Mouse (Mus musculus): ENCODE data around the gene Steap3. TPM values are rescaled to one million over a fixed set of nuclear protein-coding genes. Genes with fewer than 3 reads are reported as not detected.
A peak's percentile ranks its signal among the peaks of the same experiment; 100 is the strongest.

Steap3 gene
- total and polyA plus RNA-seq, 2 experiments from 2014 or later = 19.6 to 38.7 TPM

DNA sequence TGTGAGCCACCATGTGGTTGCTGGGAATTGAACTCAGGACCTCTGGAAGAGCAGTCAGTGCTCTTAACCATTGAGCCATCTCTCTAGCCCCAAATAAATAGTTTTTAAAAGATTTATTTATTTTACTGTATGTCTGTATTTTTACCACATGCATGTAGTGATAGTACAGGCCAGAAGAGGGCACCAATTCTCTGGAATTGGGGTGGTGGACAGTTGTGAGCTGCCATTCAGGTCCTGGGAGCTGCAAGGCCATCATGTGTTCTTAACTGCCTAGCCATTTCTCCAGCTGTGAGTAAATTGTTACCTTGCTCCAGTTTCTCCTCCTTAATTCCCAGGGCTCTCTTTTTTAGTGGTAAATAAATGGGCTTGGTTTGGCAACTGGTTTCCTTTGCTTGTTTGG is 118.3 kb downstream of the Steap3 start:
- peak; percentile 58 for TF ChIP-seq CTCF (IDR thresholded peaks at IDR 0.05; ENCODE audit: low read depth)
- no peak for TF ChIP-seq EP300 (IDR thresholded peaks at IDR 0.05; ENCODE audit: low read depth)
- Histone ChIP-seq H3K9ac (replicated peaks; ENCODE audit: low read depth, low read length) (no peak overlapping the region), H3K4me3 (ENCODE audit: low read depth, low read length) (no peak overlapping the region), H3K9me3 (replicated peaks; ENCODE audit: control insufficient read depth, low read length) (no peaks in the 10 kb centered on the region), H3K27me3 (ENCODE audit: control insufficient read depth, insufficient read depth, low read length) (no peaks in the 10 kb centered on the region), H3K36me3 (replicated peaks; ENCODE audit: control insufficient read depth, insufficient read depth, low read length) (no peaks in the 10 kb centered on the region), H3K4me2 (ENCODE audit: low read depth, low read length) (no peak overlapping the region), H3K27ac (ENCODE audit: low read depth) (no peak overlapping the region), H3K4me1 (ENCODE audit: control insufficient read depth, insufficient read depth) (no peaks in the 10 kb centered on the region)
- ATAC-seq (ENCODE audit: insufficient read depth, low read depth) (no peak), DNase-seq (ENCODE audit: low spot score) (no peak)

DNA sequence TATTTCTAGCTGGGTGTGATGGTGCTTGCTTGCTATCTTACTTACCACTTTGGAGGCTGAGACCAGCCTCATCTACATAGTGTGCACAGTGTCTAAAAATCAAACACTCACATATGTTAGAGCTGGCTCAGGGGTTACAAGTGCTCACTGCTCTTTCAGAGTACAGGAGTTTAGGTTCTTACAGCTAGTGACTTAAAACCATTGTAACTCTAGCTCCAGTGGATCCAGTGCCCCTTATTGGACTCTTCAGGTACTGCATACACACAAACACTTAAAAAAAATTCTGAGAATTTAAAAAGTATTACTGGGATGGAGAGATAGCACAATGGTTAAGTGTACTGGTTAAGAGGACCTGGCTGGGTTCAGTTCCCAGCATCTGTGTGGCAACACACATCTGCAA is 125.5 kb downstream of the Steap3 start:
- no peak overlapping the region for H3K4me3 ChIP-seq (ENCODE audit: low read depth, low read length)
- H3K4me2 ChIP-seq (ENCODE audit: low read depth, low read length) = no peak overlapping the region
- no peaks in the 10 kb centered on the region for H3K36me3 ChIP-seq (replicated peaks; ENCODE audit: control insufficient read depth, insufficient read depth, low read length)
- DNase-seq (ENCODE audit: low spot score) = no peak
- H3K9me3 ChIP-seq (replicated peaks; ENCODE audit: control insufficient read depth, low read length) = no peaks in the 10 kb centered on the region
- no peaks in the 10 kb centered on the region for H3K27me3 ChIP-seq (ENCODE audit: control insufficient read depth, insufficient read depth, low read length)
- no peak for ATAC-seq (ENCODE audit: insufficient read depth, low read depth)
- H3K9ac ChIP-seq (replicated peaks; ENCODE audit: low read depth, low read length) = no peak overlapping the region
- peak; percentile 41 for TF ChIP-seq CTCF (IDR thresholded peaks at IDR 0.05; ENCODE audit: low read depth)
- TF ChIP-seq EP300 (IDR thresholded peaks at IDR 0.05; ENCODE audit: low read depth) = no peak
- H3K27ac ChIP-seq (ENCODE audit: low read depth) = no peak overlapping the region
- no peaks in the 10 kb centered on the region; the same call in 1 of the 2 replicates for H3K4me1 ChIP-seq (ENCODE audit: control insufficient read depth, insufficient read depth)

DNA sequence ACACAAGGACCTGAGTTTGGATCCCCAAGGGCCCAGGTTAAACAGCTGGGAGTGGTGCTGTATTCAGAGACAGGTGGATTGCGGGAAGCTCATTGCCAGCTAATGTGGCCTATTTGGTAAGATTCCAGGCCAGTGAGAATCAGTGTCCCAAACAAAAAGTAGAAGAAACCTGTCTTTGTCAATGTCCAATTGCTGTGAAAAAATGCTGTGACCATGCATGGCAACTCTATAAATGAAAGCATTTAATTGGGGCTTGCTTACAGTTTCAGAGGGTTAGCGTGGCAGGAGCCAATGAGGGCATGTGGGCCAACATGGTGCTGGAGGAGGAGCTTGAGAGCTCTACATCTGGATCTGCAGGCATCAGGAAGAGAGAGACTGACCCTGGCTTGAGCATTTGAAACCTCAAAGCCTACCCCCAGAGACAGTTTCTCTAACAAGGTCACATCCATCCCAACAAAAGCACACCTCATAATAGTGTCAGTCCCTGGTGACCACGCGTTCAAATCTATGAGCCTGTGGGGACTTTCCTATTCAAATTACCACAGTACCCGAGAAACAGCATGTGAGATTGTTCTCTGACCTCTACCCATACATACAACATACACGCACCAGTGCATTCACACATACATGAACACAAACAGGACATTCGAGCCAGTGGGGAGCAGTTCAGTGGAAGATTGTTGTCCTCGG is 126.8 kb downstream of the Steap3 start:
- Histone ChIP-seq H3K27me3 (ENCODE audit: control insufficient read depth, insufficient read depth, low read length) (no peaks in the 10 kb centered on the region), H3K27ac (ENCODE audit: low read depth) (no peak overlapping the region), H3K4me1 (ENCODE audit: control insufficient read depth, insufficient read depth) (no peaks in the 10 kb centered on the region; the same call in 1 of the 2 replicates), H3K4me3 (ENCODE audit: low read depth, low read length) (no peak overlapping the region), H3K9me3 (replicated peaks; ENCODE audit: control insufficient read depth, low read length) (no peaks in the 10 kb centered on the region), H3K4me2 (ENCODE audit: low read depth, low read length) (no peak overlapping the region), H3K36me3 (replicated peaks; ENCODE audit: control insufficient read depth, insufficient read depth, low read length) (no peaks in the 10 kb centered on the region), H3K9ac (replicated peaks; ENCODE audit: low read depth, low read length) (no peak overlapping the region)
- DNase-seq (ENCODE audit: low spot score) (no peak), ATAC-seq (ENCODE audit: insufficient read depth, low read depth) (no peak)
- WGBS = 83% methylated on average over 8 of the region's 8 CpGs
- TF ChIP-seq CTCF (IDR thresholded peaks at IDR 0.05; ENCODE audit: low read depth) = no peak

DNA sequence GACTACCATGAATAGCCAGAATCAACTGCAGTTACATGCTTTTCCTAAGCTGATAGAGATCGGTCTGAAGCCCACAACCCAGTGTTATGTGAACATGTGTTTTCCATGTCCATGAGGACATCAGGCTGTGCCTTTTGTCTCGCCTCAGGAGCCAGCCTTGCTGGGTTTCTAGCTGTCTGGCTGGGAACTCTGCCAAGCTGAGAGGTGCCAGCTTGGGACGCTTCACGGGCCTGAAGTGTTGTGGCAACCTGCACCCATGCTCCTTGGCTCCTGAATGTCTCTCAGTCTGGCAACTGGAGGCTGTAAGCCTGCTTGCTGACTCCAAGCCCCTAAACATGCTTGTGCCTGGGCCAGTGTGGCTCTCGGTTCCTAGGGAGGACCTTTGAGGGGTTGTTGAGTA is 130.0 kb downstream of the Steap3 start:
- Histone ChIP-seq H3K4me2 (ENCODE audit: low read depth, low read length) (no peak overlapping the region), H3K36me3 (replicated peaks; ENCODE audit: control insufficient read depth, insufficient read depth, low read length) (no peaks in the 10 kb centered on the region), H3K27ac (ENCODE audit: low read depth) (no peak overlapping the region; the same call in 1 of the 2 replicates), H3K9ac (replicated peaks; ENCODE audit: low read depth, low read length) (no peak overlapping the region), H3K4me1 (ENCODE audit: control insufficient read depth, insufficient read depth) (no peaks in the 10 kb centered on the region; the same call in 1 of the 2 replicates), H3K27me3 (ENCODE audit: control insufficient read depth, insufficient read depth, low read length) (no peaks in the 10 kb centered on the region), H3K4me3 (ENCODE audit: low read depth, low read length) (no peak overlapping the region), H3K9me3 (replicated peaks; ENCODE audit: control insufficient read depth, low read length) (no peaks in the 10 kb centered on the region)
- 33% methylated on average over 5 of the region's 5 CpGs for WGBS
- peak; percentile 49 for DNase-seq (ENCODE audit: low spot score)
- ATAC-seq (ENCODE audit: insufficient read depth, low read depth) = no peak; the same call in 1 of the 2 replicates
- TF ChIP-seq EP300 (IDR thresholded peaks at IDR 0.05; ENCODE audit: low read depth) (no peak), CTCF (IDR thresholded peaks at IDR 0.05; ENCODE audit: low read depth) (no peak)

Other genes with a start within 250 kb of the Steap3 start
- gene Tmem37, start 198.6 kb downstream of the Steap3 start, total RNA-seq (2014; rRNA removed; ENCODE audit: low replicate concordance) = 0.23 and 7.8 TPM in 2 replicates
- 6.8 and 6.9 TPM in 2 replicates for gene Tmem37, start 198.6 kb downstream of the Steap3 start, polyA plus RNA-seq (2015; fragmentation: Nextera tagmentation; extraction: Ambion mirVana)
- 261 and 316 TPM in 2 replicates for gene Dbi, start 151.6 kb downstream of the Steap3 start, total RNA-seq (2014; rRNA removed; ENCODE audit: low replicate concordance)
- gene Dbi, start 151.6 kb downstream of the Steap3 start, polyA plus RNA-seq (2015; fragmentation: Nextera tagmentation; extraction: Ambion mirVana) = 1,218 and 1,378 TPM in 2 replicates
- gene 3110009E18Rik, start 151.5 kb downstream of the Steap3 start, total RNA-seq (2014; rRNA removed; ENCODE audit: low replicate concordance) = 11.5 TPM in 1 of 2 replicates, not detected in the other
- 11.3 and 11.4 TPM in 2 replicates for gene 3110009E18Rik, start 151.5 kb downstream of the Steap3 start, polyA plus RNA-seq (2015; fragmentation: Nextera tagmentation; extraction: Ambion mirVana)
- gene C1ql2, start 67.9 kb upstream of the Steap3 start, total RNA-seq (2014; rRNA removed; ENCODE audit: low replicate concordance) = not detected in 2 replicates
- not detected in 2 replicates for gene C1ql2, start 67.9 kb upstream of the Steap3 start, polyA plus RNA-seq (2015; fragmentation: Nextera tagmentation; extraction: Ambion mirVana)
- gene Marco, start 232.3 kb upstream of the Steap3 start, total RNA-seq (2014; rRNA removed; ENCODE audit: low replicate concordance) = not detected in 2 replicates
- 0.12 and 0.25 TPM in 2 replicates for gene Marco, start 232.3 kb upstream of the Steap3 start, polyA plus RNA-seq (2015; fragmentation: Nextera tagmentation; extraction: Ambion mirVana)